Mouse (Mus musculus): Measurements from ENCODE around the gene Kcnb1.

Gene Kcnb1

DNA sequence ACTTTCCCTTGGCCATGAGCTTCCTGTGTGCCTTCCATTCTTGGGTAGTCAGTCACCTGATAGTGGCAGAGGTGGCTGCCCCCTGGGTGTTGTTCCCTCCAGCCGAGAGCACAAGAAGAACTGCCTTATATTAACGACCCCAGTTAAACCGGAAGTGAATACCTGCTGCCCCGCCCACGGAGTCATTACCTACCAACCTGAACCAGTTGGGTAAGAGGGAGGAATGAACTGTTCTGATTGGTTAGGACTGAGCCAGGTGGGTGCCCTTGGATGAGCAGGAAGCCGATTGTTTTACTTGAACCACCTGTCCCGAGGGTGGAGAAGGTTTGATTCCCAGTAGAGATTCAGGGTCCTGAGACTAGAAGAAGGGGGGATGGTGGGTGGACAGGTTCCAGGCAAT lies 111.5 kb downstream of the Kcnb1 start:
- no peak for DNase-seq (ENCODE audit: low read depth)

DNA sequence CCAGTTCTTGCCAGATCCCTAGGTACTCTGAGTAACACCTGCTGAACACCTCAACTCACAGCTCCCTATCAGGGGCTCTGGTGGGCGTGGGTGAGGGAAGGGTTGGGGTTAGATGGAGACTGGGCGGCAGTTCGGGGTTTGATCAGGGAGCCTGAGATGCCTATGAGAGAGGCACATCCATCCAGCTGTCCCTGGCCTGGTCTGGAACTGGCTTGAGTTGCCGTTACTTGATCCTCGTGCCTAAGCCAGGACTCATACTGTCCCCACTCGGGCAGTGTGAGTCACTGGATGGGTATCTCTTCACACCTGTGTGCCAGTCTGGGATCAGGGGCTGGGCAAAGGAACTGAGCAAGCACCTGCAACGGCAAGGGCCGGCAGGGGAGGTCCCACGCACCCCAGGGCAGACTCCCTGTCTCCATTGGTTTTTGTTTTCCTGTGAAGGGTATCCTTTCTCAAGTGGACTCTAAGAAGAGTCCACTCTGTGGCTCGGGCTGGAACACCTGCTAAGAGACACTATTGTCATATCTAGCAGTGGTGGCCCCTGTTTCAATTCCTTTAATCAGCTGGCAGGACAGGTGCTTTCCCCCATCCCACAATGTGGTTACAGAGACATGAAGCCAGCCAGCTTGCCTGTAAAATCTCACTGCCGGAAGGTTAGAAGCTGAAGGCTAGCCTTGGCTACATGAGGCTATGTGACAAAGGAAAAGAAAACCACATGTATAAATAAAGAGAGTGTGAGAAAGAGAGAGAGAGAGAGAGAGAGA lies 112.6 kb downstream of the Kcnb1 start:
- no peak for DNase-seq (ENCODE audit: low read depth)

DNA sequence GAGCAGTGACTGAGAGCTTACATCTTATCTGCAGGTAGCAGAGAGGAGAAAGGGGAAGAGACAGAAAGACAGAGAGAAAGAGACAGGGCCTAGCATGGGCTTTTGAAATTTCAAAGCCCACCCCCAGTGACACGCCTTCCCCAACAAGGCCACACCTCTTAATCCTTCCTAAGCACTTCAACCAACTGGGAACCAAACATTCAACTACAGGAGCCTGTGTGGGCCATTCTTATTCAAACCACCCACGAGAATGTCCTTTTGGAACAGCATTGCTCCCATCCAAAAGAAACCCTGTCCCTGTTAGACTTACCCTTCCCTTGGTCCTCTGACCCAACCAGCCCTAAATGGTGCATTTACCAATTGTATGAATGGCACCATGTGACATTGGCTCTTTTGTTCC lies 113.2 kb downstream of the Kcnb1 start:
- no peak for DNase-seq (ENCODE audit: low read depth)

GRCm38 (mm10) chr2:167076352-167076751 lies 113.6 kb downstream of the Kcnb1 start:
- DNase-seq (ENCODE audit: low read depth), result no peak

DNA sequence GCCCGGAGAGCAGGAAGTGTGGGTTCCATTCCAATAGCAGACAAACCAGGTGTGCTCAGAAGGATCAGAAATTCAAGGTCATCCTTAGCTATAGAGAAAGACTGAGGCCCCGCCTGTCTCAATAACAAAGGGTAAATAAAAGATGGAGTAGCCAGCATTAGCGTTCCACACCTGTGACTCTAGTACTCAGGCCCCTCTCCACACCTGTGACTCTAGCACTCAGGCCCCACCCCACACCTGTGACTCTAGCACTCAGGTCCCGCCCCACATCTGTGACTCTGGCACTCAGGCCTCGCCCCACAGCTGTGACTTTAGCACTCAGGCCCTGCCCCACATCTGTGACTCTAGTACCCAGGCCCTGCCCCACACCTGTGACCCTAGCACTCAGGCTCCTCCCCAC lies 115.4 kb downstream of the Kcnb1 start:
- DNase-seq (ENCODE audit: low read depth), result no peak

DNA sequence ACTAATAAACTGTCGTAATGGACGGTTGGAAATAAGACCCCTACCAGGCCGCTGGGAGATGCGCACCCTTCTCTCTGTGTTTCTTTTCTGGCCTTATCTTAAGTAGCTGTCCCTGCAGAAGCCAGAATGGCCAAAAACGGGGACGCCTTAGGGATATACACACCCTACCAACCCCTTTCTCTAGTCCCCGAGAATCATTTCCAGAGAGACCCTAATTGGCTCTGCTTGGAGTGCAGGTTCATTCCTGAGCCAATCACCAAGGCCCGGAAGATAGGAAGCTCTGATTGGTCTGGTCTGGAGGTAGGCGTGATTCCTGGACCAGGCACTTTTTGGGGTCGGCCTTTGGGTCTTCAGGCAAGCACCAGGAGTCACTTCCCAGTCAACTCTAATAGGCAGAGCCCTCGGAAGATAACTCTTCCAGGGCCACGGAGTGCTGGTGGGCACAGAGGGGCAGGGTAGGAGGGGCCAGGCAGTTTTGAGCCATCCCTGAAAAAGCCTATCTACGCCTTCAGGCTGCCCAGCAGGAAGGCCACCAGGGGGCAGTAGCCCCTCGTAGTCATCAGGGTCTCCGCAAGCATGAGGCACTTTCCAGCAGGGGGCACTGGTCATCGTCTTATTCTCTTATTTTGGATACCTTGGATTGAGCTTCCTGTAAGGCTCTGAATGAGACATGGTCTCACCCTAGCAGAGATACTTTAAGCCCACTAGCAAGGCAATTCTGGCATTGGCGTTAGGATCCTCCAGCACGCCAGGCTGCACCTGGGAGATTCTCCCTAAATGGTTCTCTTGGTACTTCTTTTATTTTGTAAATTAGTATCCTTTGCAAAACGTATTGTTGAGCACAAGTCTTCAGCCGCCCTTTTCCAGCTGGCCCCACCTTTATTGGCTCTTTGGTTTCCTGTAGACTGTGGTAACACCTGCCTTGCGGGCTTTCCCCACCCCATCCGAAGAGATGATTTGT lies 118.0 kb downstream of the Kcnb1 start:
- DNase-seq (ENCODE audit: low read depth), result peak; percentile 91

GRCm38 (mm10) chr2:167071266-167071640 lies 118.7 kb downstream of the Kcnb1 start:
- no peak for DNase-seq (ENCODE audit: low read depth)

GRCm38 (mm10) chr2:167070341-167070740 lies 119.6 kb downstream of the Kcnb1 start:
- DNase-seq (ENCODE audit: low read depth), result no peak

GRCm38 (mm10) chr2:167067575-167067974 lies 122.4 kb downstream of the Kcnb1 start:
- no peak for DNase-seq (ENCODE audit: low read depth)

DNA sequence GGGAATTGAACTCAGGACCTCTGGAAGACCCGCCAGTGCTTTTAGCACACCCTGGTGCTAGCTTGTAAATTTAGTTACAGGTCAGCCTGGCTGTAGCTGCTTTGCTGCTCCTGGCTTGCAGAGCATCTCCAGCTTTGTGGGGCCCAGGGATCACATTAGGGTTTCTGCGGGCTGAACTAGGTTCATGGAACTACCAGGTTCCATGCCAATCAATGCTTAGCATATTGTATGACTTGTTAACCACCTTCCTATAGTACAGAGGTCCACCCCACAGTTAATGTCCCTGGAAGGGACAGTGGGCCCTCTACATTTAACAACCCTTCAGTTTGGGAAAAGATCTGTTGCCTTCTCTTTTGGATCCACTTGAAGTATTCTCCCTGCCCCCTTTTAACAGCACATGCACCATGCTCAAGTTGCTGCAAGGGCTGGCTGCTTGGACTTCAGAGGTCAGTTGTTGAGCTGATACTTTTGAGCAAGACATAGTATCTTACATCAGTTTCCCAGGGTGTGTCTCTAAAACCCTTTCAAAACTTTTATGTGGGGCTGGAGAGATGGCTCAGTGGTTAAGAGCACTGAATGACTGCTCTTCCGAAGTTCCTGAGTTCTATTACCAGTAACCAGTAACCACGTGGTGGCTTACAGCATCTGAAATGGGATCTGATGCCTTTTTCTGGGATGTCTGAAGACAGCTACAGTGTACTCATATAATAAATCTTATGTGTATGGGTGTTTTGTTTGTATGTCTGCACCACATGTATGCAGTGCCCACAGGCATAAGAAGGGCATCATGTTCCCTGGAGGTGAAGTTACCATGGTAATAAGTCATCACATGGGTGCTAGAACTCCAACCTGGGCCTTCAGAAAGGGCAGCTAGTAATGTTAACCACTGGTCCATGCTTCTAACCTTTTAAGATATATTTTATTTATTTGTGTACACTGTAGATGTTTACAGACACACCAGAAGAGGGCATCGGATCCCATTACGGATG lies 123.1 kb downstream of the Kcnb1 start:
- no peak for DNase-seq (ENCODE audit: low read depth)

DNA sequence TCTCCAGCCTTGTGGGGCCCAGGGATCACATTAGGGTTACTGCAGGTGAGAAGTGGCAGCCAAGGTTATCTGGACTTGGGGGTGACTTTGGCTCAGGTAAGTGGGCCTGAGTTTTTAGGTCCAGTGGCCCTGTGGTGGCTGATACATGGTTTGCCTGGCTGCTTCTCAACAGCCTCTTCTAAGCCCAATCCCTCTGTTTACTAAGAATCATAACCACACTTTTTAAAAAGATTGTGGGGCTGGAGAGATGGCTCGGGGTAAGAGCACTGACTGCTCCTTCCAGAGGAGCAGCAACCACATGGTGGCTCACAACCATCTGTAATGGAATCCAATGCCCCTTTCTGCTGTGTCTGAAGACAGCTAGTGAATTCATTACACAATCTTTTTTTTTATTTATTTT lies 123.9 kb downstream of the Kcnb1 start:
- no peak for DNase-seq (ENCODE audit: low read depth)

- no peak for DNase-seq (ENCODE audit: low read depth)
Measured at GRCm38 (mm10) chr2:167064601-167065295, 125.2 kb downstream of the Kcnb1 start.

DNA sequence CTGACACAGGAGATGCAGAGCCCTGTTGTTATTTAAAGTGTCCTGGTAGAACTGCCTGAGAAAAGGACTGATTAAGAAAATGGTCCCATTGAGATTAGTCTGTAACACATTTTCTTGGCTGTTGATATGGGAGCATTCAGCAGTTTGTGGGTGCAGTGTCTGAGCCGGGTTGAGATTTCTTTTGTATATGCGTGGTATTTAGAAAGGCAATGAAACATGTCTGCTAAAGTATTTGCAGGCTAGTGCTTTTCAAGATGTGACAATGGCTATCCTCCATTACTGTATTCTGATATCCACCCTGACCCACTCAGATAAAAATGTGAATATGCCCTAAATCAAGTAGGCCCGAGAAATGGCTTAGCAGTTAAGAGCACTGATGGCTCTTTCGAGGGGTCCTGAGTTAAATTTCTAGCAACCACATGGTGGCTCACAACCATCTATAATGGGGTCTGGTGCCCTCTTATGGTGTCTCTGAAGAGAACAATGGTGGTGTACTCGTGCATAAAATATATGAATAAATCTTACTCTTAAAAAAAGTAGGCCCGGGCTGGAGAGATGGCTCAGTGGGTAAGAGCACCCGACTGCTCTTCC lies 126.0 kb downstream of the Kcnb1 start:
- no peak for DNase-seq (ENCODE audit: low read depth)

GRCm38 (mm10) chr2:167062965-167063880 lies 126.7 kb downstream of the Kcnb1 start, which contains the start of gene Znfx1:
Gene Znfx1 (minus strand): TSS chr2:167063015.
- DNase-seq (ENCODE audit: low read depth), result peak; percentile 82

DNA sequence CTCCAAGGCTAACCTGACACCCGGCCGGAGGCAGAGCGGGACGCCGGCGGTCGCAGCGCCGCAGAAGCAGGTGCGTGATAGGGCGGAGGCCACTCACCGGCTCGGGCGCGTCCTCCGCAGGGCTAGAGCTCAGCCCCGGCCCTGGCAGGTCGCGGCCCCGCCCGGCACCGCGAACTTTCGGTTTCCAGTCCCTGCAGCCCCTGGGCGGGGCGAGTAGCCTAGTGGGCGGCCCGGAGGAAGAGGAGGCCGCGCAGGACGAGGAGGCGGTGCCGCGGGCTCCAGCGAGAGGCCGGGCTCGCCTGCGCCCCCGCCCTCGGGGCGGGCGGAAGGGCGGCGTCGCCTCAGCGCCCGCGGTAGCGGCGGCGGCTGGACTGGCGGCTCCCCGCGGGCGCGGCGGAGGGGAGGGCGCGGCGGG lies 127.5 kb downstream of the Kcnb1 start:
- peak; percentile 95 for DNase-seq (ENCODE audit: low read depth)

DNA sequence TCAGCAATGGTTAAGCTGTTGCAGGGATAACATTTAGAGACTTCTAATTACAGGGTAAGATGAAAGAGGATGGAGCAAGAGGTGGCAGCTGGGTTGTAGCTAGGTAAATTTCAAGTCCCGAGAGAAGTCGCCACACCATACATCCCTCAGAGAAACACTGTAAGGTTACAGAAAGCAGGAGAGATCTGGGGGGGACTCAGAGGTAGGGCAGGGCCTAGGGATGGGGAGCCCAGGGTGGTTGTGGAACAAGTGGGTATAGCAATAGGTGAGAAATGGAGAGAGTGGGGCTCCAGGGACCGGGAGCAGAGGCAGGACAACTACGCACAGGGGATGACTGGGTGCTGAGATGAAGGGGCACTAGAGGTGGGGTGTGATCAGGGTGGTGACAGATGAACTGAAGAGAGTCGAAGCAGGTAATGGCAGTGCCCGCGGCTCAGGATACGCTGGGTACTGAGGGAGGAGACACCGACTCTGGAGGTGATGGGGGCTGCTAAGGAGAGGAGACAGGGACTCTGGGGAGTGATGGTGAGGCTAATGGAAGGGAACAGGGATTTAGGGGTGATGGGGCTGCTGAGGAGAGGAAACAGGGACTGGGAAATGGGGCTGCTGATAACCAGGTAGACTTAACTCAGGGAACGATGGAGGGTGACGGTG lies 128.4 kb downstream of the Kcnb1 start:
- DNase-seq (ENCODE audit: low read depth), result no peak

DNA sequence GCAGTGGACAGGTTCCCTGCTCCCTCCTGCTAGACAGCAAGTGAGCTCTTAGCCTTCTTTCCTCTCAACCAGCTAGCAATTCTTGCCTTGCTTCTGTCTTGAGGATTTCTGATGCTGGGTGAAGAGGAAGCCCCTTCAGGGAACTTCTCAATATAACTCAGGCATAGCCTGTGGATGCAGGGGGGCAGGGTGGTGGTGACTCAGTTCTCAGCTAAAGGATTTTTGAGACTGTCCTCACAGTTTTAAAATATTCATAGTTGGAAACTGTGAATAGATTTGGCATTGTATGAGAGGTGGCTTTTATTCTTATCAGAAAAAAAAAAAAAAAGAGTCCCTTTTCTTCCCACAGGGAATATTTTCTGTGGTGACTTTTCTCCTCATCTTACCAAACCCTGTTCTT lies 129.2 kb downstream of the Kcnb1 start:
- no peak for DNase-seq (ENCODE audit: low read depth)

DNA sequence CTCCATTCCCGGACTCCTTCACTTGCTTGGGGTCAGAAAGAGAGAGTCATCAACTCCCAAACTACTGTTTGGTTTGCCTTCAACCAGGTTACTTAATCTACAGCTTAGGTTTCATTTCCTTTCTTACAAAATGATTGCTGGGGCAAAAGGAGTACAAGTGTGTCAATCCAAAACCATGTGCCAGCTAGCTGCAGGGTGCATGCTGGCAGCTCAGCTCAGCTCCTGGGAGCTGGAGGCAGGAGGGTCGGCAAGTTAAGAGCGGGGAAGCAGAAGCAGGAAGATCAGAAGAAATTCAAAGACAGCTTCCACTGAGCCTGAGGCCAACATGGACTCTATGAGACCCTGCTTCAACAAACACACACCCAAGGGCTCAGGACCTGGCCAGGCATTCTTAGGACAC lies 129.6 kb downstream of the Kcnb1 start:
- DNase-seq (ENCODE audit: low read depth), result no peak

- no peak for DNase-seq (ENCODE audit: low read depth)
Measured at GRCm38 (mm10) chr2:167059960-167060359, 130.0 kb downstream of the Kcnb1 start.

All from c-Kit-positive CD71-positive TER-119-negative erythroid progenitor cells, embryonic 14.5 days (primary cell).